Mouse (Mus musculus): ENCODE results near the gene Sec14l3. TPM values are rescaled to one million over a fixed set of nuclear protein-coding genes. Genes with fewer than 3 reads are reported as not detected.

Gene Sec14l3
- polyA plus RNA-seq, 1 experiment, result 735 TPM

DNA sequence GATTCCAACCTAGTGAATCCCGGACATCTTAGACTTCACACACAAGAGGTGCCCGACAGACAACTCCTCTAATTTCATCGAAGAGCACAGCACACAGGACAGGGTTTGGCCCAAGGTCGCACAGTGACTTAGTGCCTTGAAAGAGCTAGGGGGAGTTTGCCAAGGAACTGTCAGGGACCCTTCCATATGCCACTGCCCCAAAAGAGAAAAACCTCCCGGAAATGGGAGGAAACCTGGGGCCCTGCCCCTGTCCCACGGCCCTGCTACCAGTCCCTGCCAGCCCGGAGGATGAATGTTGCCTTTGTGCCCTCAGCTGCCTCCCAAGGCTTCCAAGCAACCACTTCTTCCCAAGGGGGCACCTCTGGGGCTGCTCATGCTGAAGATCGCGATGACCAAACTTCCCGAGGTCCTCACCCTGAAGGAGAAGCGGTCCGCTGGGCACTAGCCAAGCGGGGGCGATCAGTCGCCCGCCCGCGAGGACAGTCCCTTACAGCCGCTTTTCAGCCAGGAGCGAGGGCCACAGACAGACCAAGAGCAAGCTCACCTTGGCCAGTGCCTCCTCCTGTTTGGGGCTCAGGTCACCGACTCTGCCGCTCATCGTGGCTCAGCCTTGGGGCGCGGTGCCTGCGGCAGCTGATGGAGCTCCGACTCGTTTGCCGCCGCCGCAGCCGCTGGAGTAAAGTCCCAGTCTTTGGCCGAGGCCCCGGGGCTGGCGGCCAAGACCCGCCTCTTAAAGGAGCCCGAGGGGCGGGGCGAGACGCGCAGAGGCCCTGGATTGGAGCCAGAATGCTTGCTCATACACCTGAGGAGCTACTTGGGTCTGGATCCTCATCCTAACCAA lies 53.7 kb downstream of the Sec14l3 start:
- peak; percentile 47; the same call in 1 of the 2 replicates for TF ChIP-seq POLR2A (IDR thresholded peaks at IDR 0.05; ENCODE audit: borderline replicate concordance, extremely low read depth, low read depth, low read length)
- no peak for TF ChIP-seq CTCF (IDR thresholded peaks at IDR 0.05; ENCODE audit: insufficient read depth, low read length)
- WGBS, result 1% methylated on average over 41 of the region's 41 CpGs
- DNase-seq, result peak; percentile 88
- Histone ChIP-seq H3K4me3 (replicated peaks; ENCODE audit: extremely low read depth, low read depth, low read length) (peak overlapping the region; percentile 55), H3K4me1 (ENCODE audit: control insufficient read depth, insufficient read depth, low read length) (peaks cover 1% of the 10 kb centered on the region; the same call in 1 of the 2 replicates)

DNA sequence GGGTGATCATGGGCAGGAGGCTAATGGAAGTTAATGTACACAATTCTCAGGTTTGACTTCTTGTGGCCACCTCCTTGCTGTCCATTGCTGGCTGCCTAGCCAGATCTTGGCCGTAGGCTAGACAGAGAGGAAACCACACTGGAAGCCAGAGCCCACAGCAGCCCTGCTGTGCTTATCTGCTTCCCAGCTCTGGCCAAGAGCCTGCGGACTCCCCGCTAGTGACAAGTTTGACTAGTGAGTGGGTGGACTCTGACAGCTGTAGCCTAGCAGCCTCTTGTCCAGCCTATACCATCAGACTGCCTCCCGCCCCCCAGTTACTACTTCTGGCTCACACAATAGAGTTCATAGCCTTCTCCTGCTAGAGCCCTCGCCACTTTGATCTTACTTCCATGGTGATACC lies 55.0 kb downstream of the Sec14l3 start:
- no peak for TF ChIP-seq POLR2A (IDR thresholded peaks at IDR 0.05; ENCODE audit: borderline replicate concordance, extremely low read depth, low read depth, low read length)
- TF ChIP-seq CTCF (IDR thresholded peaks at IDR 0.05; ENCODE audit: insufficient read depth, low read length), result no peak
- Histone ChIP-seq H3K4me3 (replicated peaks; ENCODE audit: extremely low read depth, low read depth, low read length) (no peak overlapping the region), H3K4me1 (ENCODE audit: control insufficient read depth, insufficient read depth, low read length) (peaks cover 5% of the 10 kb centered on the region; the same call in 1 of the 2 replicates)
- DNase-seq, result no peak
- WGBS, result 55% methylated on average over 5 of the region's 5 CpGs

DNA sequence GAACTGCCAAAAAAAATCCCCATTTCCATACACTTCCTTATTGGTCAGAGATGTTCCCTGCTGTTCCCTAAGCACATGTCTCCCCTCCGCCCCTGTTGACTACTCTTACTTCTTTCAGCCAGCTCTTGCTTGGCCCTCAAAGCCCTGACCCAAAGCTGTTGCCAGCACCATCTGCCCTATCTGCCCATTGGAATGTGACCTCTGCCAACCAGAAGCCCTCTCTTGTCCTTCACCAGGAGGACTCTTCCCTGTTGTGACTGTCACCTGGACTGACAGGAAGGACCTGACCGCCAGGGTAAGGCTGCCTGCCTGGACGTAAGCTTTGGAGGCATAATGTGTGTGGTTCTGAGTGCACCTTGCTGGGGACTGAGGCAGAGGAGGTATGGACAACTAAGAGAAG lies 57.0 kb downstream of the Sec14l3 start:
- TF ChIP-seq CTCF (IDR thresholded peaks at IDR 0.05; ENCODE audit: insufficient read depth, low read length) (no peak), POLR2A (IDR thresholded peaks at IDR 0.05; ENCODE audit: borderline replicate concordance, extremely low read depth, low read depth, low read length) (no peak)
- Histone ChIP-seq H3K4me1 (ENCODE audit: control insufficient read depth, insufficient read depth, low read length) (peaks cover 5% of the 10 kb centered on the region; the same call in 1 of the 2 replicates), H3K4me3 (replicated peaks; ENCODE audit: extremely low read depth, low read depth, low read length) (no peak overlapping the region)
- DNase-seq, result no peak
- WGBS, result 84% methylated on average over 3 of the region's 3 CpGs

DNA sequence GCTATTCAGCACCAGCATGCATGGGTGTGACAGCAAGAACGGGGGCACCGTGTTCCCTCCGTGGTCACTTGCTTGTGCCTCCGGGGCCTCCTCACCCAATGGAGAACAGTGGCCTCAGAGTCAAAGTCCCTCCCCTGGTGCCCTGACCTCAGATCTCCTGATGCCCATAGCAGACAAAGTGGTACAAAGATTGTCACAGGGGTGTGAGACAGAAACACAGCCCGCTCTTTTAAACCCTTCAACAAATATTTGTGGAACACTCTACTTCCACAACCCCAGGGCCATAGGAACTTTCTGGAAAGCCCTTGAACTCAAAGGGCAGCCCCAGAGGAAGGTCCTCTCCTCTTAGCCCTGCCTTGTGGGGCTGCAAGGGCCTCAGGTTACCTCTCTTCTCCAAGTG lies 57.6 kb downstream of the Sec14l3 start:
- H3K4me3 ChIP-seq (replicated peaks; ENCODE audit: extremely low read depth, low read depth, low read length), result no peak overlapping the region
- no peak for DNase-seq
- WGBS, result 68% methylated on average over 5 of the region's 5 CpGs
- H3K4me1 ChIP-seq (ENCODE audit: control insufficient read depth, insufficient read depth, low read length), result peaks cover 5% of the 10 kb centered on the region; the same call in 1 of the 2 replicates
- TF ChIP-seq POLR2A (IDR thresholded peaks at IDR 0.05; ENCODE audit: borderline replicate concordance, extremely low read depth, low read depth, low read length) (no peak), CTCF (IDR thresholded peaks at IDR 0.05; ENCODE audit: insufficient read depth, low read length) (no peak)

DNA sequence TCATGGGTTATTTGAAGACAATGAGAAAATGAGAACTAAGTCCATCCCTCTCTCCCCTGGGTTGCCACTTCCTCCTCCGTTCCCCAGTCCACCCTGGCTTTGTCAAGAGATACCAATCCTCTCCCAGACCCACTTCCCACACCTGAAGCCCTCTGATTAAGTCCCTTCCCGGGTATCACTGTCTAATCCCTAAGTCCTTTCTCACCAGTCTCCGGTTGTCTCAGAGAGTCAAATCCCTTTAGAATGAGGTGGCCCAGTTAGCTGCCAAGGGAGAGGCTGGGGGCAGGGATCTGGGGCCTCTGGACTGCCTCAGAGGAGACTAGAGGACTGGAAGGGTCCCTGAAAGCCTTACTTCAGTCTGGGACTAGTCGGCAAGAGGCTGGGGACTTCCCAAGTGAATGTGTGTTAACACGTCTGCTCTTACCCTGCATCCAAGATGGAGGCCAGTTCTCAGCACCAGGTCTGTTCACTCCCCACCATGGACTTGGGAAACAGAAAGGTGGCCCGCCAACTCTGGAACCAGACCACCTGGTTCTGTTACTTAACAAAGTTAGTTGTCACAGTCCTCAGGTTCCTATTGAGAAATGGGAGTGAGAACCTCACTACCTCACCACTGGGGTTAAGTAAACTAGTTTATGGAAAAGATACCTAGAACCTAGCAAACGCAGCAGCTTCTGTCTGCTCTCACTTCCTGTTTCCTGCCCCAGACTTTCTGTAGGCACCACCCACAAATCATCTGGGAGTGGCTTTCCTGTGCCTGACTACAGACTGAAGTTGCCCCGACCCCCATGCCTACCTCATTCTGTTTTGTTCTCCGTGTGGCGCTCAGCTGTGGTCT lies 58.3 kb downstream of the Sec14l3 start, which contains the start of gene Sec14l2:
Gene Sec14l2 (minus strand): TSS at position 674 of the 838 bp plus-strand sequence.
- TF ChIP-seq POLR2A (IDR thresholded peaks at IDR 0.05; ENCODE audit: borderline replicate concordance, extremely low read depth, low read depth, low read length) (no peak), CTCF (IDR thresholded peaks at IDR 0.05; ENCODE audit: insufficient read depth, low read length) (no peak)
- 58% methylated on average over 10 of the region's 10 CpGs for WGBS
- Histone ChIP-seq H3K4me3 (replicated peaks; ENCODE audit: extremely low read depth, low read depth, low read length) (no peak within 1 kb of the TSS), H3K4me1 (ENCODE audit: control insufficient read depth, insufficient read depth, low read length) (peaks cover 5% of the 10 kb centered on the region; the same call in 1 of the 2 replicates)
- peak; percentile 35 for DNase-seq

DNA sequence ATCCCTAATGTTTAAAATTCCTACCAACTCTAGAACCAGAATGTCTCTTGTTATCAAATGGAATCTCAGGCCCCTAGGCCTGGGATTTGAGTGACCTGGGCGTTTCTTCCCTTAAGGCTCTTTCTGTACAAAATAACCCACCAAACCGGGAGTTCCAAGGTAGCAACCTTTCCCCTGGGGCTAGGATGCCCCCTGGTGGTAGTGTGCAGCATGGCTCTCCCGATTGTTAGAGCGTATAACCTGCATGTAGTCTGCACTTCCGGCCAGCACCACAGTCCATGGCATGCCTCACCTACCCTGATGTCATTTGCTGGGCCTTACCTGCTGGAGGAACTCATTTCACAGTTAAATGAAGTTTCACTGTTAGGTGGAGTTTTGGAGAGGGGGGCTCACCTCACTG lies 59.3 kb downstream of the Sec14l3 start:
- peak; percentile 83 for TF ChIP-seq CTCF (IDR thresholded peaks at IDR 0.05; ENCODE audit: insufficient read depth, low read length)
- no peak for TF ChIP-seq POLR2A (IDR thresholded peaks at IDR 0.05; ENCODE audit: borderline replicate concordance, extremely low read depth, low read depth, low read length)
- WGBS, result 61% methylated on average over 5 of the region's 5 CpGs
- peaks cover 5% of the 10 kb centered on the region; the same call in 1 of the 2 replicates for H3K4me1 ChIP-seq (ENCODE audit: control insufficient read depth, insufficient read depth, low read length)
- peak; percentile 56 for DNase-seq
- no peak overlapping the region for H3K4me3 ChIP-seq (replicated peaks; ENCODE audit: extremely low read depth, low read depth, low read length)

DNA sequence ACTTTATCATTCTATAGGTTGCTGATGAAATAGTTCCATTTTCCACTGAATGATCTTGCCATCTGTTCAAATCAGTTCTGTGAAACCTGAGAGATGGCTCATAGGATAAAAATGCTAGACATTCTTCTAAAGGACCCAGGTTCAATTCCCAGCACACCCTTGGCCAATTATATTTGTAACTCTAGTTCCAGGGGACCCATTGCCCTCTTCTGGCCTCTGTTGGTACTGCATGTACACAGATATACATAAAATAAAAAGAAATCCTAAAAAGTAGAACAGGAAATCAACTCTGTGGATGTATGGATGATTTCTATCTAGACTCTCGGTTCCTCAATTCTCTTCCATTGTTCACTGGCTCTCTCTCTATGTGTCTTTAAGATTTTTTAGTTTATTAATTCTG lies 62.4 kb downstream of the Sec14l3 start:
- WGBS, result 77% methylated on average over 1 of the region's 1 CpGs
- Histone ChIP-seq H3K4me3 (replicated peaks; ENCODE audit: extremely low read depth, low read depth, low read length) (no peak overlapping the region), H3K4me1 (ENCODE audit: control insufficient read depth, insufficient read depth, low read length) (peaks cover 5% of the 10 kb centered on the region; the same call in 1 of the 2 replicates)
- DNase-seq, result no peak
- TF ChIP-seq CTCF (IDR thresholded peaks at IDR 0.05; ENCODE audit: insufficient read depth, low read length), result no peak
- TF ChIP-seq POLR2A (IDR thresholded peaks at IDR 0.05; ENCODE audit: borderline replicate concordance, extremely low read depth, low read depth, low read length), result no peak

Other genes starting within 250 kb of the Sec14l3 start
- 0.58 and 0.72 TPM in 2 replicates for gene Osbp2, start 200.9 kb upstream of the Sec14l3 start, polyA plus RNA-seq (2012; rRNA removed)
- gene 4921536K21Rik, start 169.7 kb upstream of the Sec14l3 start, polyA plus RNA-seq (2012; rRNA removed), result 0.55 and 0.70 TPM in 2 replicates
- 13.3 and 16.3 TPM in 2 replicates for gene Dusp18, start 169.6 kb upstream of the Sec14l3 start, polyA plus RNA-seq (2012; rRNA removed)
- gene Slc35e4, start 150.2 kb upstream of the Sec14l3 start, polyA plus RNA-seq (2012; rRNA removed), result 30.4 and 37.8 TPM in 2 replicates
- 207 and 208 TPM in 2 replicates for gene Tcn2, start 132.7 kb upstream of the Sec14l3 start, polyA plus RNA-seq (2012; rRNA removed)
- gene Pes1, start 100.9 kb upstream of the Sec14l3 start, polyA plus RNA-seq (2012; rRNA removed), result 25.9 and 33.9 TPM in 2 replicates
- gene 4930556J24Rik, start 88.1 kb upstream of the Sec14l3 start, polyA plus RNA-seq (2012; rRNA removed), result not detected in 2 replicates
- gene Gal3st1, start 81.2 kb upstream of the Sec14l3 start, polyA plus RNA-seq (2012; rRNA removed), result 32.1 and 33.3 TPM in 2 replicates
- gene Sec14l4, start 33.4 kb upstream of the Sec14l3 start, polyA plus RNA-seq (2012; rRNA removed), result 41.0 and 56.3 TPM in 2 replicates
- gene Mtfp1, start 30.6 kb downstream of the Sec14l3 start, polyA plus RNA-seq (2012; rRNA removed), result 8.9 TPM in 2 replicates
- gene Sec14l2, start 58.6 kb downstream of the Sec14l3 start, polyA plus RNA-seq (2012; rRNA removed), result 8.2 and 10.7 TPM in 2 replicates
- gene Rnf215, start 70.4 kb downstream of the Sec14l3 start, polyA plus RNA-seq (2012; rRNA removed), result 60.6 and 69.2 TPM in 2 replicates
- gene Ccdc157, start 95.5 kb downstream of the Sec14l3 start, polyA plus RNA-seq (2012; rRNA removed), result 17.6 and 19.8 TPM in 2 replicates
- 27.0 and 28.2 TPM in 2 replicates for gene Sf3a1, start 95.5 kb downstream of the Sec14l3 start, polyA plus RNA-seq (2012; rRNA removed)
- 72.8 and 78.3 TPM in 2 replicates for gene Tbc1d10a, start 121.9 kb downstream of the Sec14l3 start, polyA plus RNA-seq (2012; rRNA removed)
- 23.3 and 26.2 TPM in 2 replicates for gene Castor1, start 153.4 kb downstream of the Sec14l3 start, polyA plus RNA-seq (2012; rRNA removed)
- gene Osm, start 171.6 kb downstream of the Sec14l3 start, polyA plus RNA-seq (2012; rRNA removed), result 1.0 and 1.3 TPM in 2 replicates
- gene Lif, start 192.7 kb downstream of the Sec14l3 start, polyA plus RNA-seq (2012; rRNA removed), result 3.5 and 4.9 TPM in 2 replicates

All from lung, adult 2 months (tissue).